Mouse (Mus musculus) myocyte (in vitro differentiated cells): ENCODE results near the gene Rad51b. TPM values are rescaled to one million over a fixed set of nuclear protein-coding genes. Genes with fewer than 3 reads are reported as not detected.
A peak's percentile ranks its signal among the peaks of the same experiment; 100 is the strongest.

Source experiments
- H3K27me3 ChIP-seq: one replicate; pipeline ENCODE4 v1.6.1; 2011; ENCODE audit not compliant: control insufficient read depth, insufficient read depth, insufficient read length
- H3K36me3 ChIP-seq: one replicate; pipeline ENCODE4 v1.6.1; 2011; ENCODE audit not compliant: control insufficient read depth, insufficient read depth
- H3K4me2 ChIP-seq: one replicate; pipeline ENCODE4 v1.6.1; 2011; ENCODE audit warnings: low read depth, control low read depth
- H3K4me3 ChIP-seq: one replicate; pipeline ENCODE4 v1.5.1; 2011; ENCODE audit warnings: mild to moderate bottlenecking, control low read depth, moderate library complexity
- H3K79me2 ChIP-seq: one replicate; pipeline ENCODE4 v1.6.1; 2011; ENCODE audit not compliant: control insufficient read depth, insufficient read depth
- H3ac ChIP-seq: one replicate; pipeline ENCODE4 v1.6.1; 2011; ENCODE audit not compliant: control insufficient read depth, insufficient read length
- CEBPB ChIP-seq: IDR thresholded peaks from 2 replicates; pipeline ENCODE4 v1.6.1; 2011; ENCODE audit warnings: mild to moderate bottlenecking, moderate library complexity; ENCODE audit not compliant: poor library complexity, insufficient read depth, severe bottlenecking
- E2F4 ChIP-seq: IDR thresholded peaks from one replicate; pipeline ENCODE4 v1.6.1; 2011; ENCODE audit warnings: mild to moderate bottlenecking, control low read depth, moderate library complexity; ENCODE audit not compliant: insufficient read depth
- MAX ChIP-seq: IDR thresholded peaks from one replicate; pipeline ENCODE4 v1.6.1; 2011; ENCODE audit warnings: low read depth, mild to moderate bottlenecking, control low read depth
- MYOD1 ChIP-seq, 3 experiments: IDR thresholded peaks; one replicate each; pipeline ENCODE4 v1.6.1; 2011; ENCODE audit warnings: control low read depth in 2 of 3, low read depth in 2 of 3, mild to moderate bottlenecking in 2 of 3, moderate library complexity in 1 of 3; ENCODE audit not compliant: insufficient read length in 2 of 3, control insufficient read depth in 1 of 3
- MYOG ChIP-seq, 3 experiments: IDR thresholded peaks; one replicate each; pipeline ENCODE4 v1.6.1; 2011; ENCODE audit warnings: control low read depth in 2 of 3, low read depth in 2 of 3, mild to moderate bottlenecking in 2 of 3; ENCODE audit not compliant: insufficient read length in 2 of 3, control insufficient read depth in 1 of 3, insufficient read depth in 1 of 3
- POLR2A ChIP-seq: IDR thresholded peaks from one replicate; pipeline ENCODE4 v1.6.1; 2011; ENCODE audit warnings: low read depth, mild to moderate bottlenecking, control low read depth, moderate library complexity; ENCODE audit not compliant: insufficient read length
- POLR2AphosphoS2 ChIP-seq: IDR thresholded peaks from one replicate; pipeline ENCODE4 v1.6.1; 2011; ENCODE audit warnings: low read depth, control low read depth; ENCODE audit not compliant: insufficient read length
- REST ChIP-seq: IDR thresholded peaks from one replicate; pipeline ENCODE4 v1.6.1; 2011; ENCODE audit warnings: mild to moderate bottlenecking, control low read depth, moderate library complexity; ENCODE audit not compliant: insufficient read depth, insufficient read length
- SRF ChIP-seq: IDR thresholded peaks from one replicate; pipeline ENCODE4 v1.6.1; 2011; ENCODE audit warnings: low read depth; ENCODE audit not compliant: control insufficient read depth, insufficient read length
- TCF12 ChIP-seq: IDR thresholded peaks from one replicate; pipeline ENCODE4 v1.6.1; 2011; ENCODE audit warnings: mild to moderate bottlenecking, control low read depth; ENCODE audit not compliant: poor library complexity, insufficient read depth, severe bottlenecking
- TCF3 ChIP-seq: IDR thresholded peaks from one replicate; pipeline ENCODE4 v1.6.1; 2011; ENCODE audit warnings: low read depth, control low read depth; ENCODE audit not compliant: insufficient read length
- USF1 ChIP-seq: IDR thresholded peaks from one replicate; pipeline ENCODE4 v1.6.1; 2011; ENCODE audit warnings: low read depth, mild to moderate bottlenecking, control low read depth, moderate library complexity
- polyA plus RNA-seq: library from polyadenylated mRNA; unstranded; fragments of >200 nt; fragmentation: generic; extraction: Trizol; gene quantifications from one replicate; pipeline ENCODE4 v1.2.1, GENCODE M21; 2012; ENCODE audit warnings: missing spikeins

The Rad51b gene
- polyA plus RNA-seq, 1 experiment, result 1.8 TPM

DNA sequence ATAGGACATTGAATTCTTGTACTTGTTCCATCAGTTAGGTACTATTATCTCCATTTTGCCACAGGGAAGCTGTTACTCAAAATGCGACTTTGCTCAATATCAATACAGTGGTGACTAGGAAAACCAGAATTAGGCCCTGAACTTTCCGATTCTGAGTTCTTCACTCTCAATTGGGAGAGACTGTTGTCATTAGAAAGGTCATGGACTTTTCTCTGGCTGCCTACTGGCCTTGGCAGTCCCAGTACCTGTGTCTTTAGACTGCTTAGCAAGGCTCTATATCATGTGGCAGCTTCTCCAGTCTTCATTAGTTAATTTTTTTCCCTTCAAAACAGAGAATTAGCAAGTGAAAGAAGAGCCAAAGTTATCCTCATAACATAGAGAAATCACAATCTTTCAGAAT lies 288.3 kb downstream of the Rad51b start:
- no peaks in the 10 kb centered on the region for H3K36me3 ChIP-seq
- no peak overlapping the region for H3K4me3 ChIP-seq
- TF ChIP-seq POLR2A (no peak), USF1 (no peak), TCF12 (no peak), POLR2AphosphoS2 (no peak), MAX (no peak), E2F4 (no peak), REST (no peak), SRF (no peak), CEBPB (no peak), TCF3 (no peak), MYOG (IDR thresholded peaks at IDR 0.05; ENCODE audit: control insufficient read depth in 1 of 3, insufficient read depth in 1 of 3, insufficient read length in 2 of 3, low read depth in 2 of 3) (no peak), MYOD1 (IDR thresholded peaks at IDR 0.05; ENCODE audit: control insufficient read depth in 1 of 3, insufficient read length in 2 of 3, low read depth in 2 of 3) (no peak)
- no peak overlapping the region for H3ac ChIP-seq
- no peaks in the 10 kb centered on the region for H3K79me2 ChIP-seq
- no peak overlapping the region for H3K4me2 ChIP-seq
- no peaks in the 10 kb centered on the region for H3K27me3 ChIP-seq

DNA sequence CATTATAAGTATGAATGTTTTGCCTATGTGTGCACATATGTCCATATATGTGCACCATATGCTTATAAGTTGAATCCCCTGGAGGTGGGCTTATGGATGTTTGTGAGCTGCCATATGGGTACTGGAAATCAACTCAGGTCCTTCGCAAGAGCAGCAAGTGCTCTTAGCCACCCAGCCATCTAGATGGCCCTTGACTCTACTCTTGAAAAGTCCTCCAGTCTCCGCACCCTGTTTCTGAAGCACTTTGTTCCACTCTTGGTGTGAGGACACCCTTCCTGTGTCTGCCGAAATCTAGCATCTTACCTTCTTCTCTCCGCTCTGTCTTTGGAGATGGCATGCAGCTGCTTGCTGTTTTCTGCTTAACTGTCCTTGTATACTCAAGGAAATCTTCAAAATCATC lies 291.7 kb downstream of the Rad51b start:
- Histone ChIP-seq H3ac (no peak overlapping the region), H3K27me3 (no peaks in the 10 kb centered on the region), H3K4me2 (no peak overlapping the region), H3K4me3 (no peak overlapping the region), H3K79me2 (no peaks in the 10 kb centered on the region), H3K36me3 (no peaks in the 10 kb centered on the region)
- TF ChIP-seq TCF12 (no peak), E2F4 (no peak), USF1 (no peak), REST (no peak), MAX (no peak)

DNA sequence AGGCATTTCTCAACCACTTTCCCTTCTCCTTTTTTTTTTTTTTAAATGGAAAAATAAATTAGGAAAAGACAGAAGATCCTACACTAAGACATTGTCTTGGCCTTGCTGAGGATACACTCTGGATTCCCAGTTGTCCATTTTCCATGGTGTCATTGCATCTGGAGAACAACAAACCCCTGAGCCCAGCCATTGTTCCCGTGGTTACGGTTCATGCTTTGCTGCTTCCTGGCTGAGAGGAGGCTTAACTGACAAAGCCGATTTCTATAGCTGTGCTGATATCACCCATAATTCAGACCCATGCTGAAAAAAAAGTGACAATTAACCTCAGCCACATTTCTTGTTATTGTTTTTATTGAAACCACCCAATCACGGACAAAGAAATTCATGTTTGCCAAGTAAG lies 295.1 kb downstream of the Rad51b start:
- Histone ChIP-seq H3K79me2 (no peaks in the 10 kb centered on the region), H3K36me3 (no peaks in the 10 kb centered on the region), H3ac (no peak overlapping the region), H3K27me3 (no peaks in the 10 kb centered on the region), H3K4me3 (no peak overlapping the region), H3K4me2 (no peak overlapping the region)
- no peak for TF ChIP-seq TCF12
- no peak for TF ChIP-seq REST
- no peak for TF ChIP-seq E2F4
- no peak for TF ChIP-seq POLR2A
- no peak for TF ChIP-seq CEBPB
- TF ChIP-seq MAX, result no peak

DNA sequence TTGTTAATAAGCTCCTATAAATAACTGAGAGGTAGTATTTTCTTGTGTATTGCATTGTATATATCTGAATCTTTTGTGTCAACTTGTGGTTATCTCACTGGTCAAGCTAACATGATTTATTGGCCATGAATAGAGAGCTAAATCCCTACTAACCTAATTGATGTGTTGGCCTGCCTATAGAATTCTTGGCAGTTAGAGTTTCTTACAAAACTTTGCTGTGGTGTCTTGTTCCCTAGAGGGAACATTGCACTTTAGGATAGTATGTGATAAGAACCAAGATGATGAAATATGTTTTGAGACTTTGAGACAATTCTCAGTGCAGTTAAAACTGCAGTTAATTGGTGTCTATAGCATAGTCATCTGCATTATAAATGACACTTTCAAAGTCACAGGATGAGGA lies 299.8 kb downstream of the Rad51b start:
- Histone ChIP-seq H3ac (no peak overlapping the region), H3K4me3 (no peak overlapping the region), H3K27me3 (no peaks in the 10 kb centered on the region), H3K79me2 (no peaks in the 10 kb centered on the region), H3K36me3 (no peaks in the 10 kb centered on the region), H3K4me2 (peak overlapping the region; percentile 62)
- TF ChIP-seq CEBPB (peak; percentile 54; the same call in 1 of the 2 replicates), E2F4 (no peak)

DNA sequence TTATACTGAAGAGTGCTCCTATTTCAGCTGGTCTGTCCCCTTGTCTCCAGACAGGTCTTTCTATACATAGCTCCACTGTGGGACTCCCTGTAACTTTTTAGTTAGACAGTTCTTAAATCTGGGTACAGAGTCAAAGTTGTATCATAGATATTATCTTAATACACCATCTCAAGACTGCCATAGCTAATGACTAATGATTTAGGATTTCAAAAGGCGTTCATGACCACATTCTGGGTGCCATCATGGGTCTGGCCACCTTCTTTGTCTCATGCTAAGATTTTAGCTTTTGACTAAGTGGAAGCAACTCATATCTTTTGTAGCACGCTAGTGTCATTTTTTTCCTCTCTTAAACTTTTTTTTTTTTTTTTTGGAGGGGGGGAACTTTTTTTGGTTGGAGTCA lies 300.3 kb downstream of the Rad51b start:
- Histone ChIP-seq H3K79me2 (no peaks in the 10 kb centered on the region), H3K4me2 (peak overlapping the region; percentile 62), H3K36me3 (no peaks in the 10 kb centered on the region), H3ac (no peak overlapping the region), H3K4me3 (no peak overlapping the region), H3K27me3 (no peaks in the 10 kb centered on the region)
- no peak for TF ChIP-seq POLR2AphosphoS2
- TF ChIP-seq TCF3, result no peak
- TF ChIP-seq POLR2A, result no peak
- TF ChIP-seq REST, result no peak
- TF ChIP-seq CEBPB, result no peak
- no peak for TF ChIP-seq TCF12
- no peak for TF ChIP-seq USF1
- TF ChIP-seq MAX, result no peak
- TF ChIP-seq MYOD1 (IDR thresholded peaks at IDR 0.05; ENCODE audit: control insufficient read depth in 1 of 3, insufficient read length in 2 of 3, low read depth in 2 of 3), result no peak
- no peak for TF ChIP-seq SRF
- TF ChIP-seq E2F4, result no peak
- no peak for TF ChIP-seq MYOG (IDR thresholded peaks at IDR 0.05; ENCODE audit: control insufficient read depth in 1 of 3, insufficient read depth in 1 of 3, insufficient read length in 2 of 3, low read depth in 2 of 3)

DNA sequence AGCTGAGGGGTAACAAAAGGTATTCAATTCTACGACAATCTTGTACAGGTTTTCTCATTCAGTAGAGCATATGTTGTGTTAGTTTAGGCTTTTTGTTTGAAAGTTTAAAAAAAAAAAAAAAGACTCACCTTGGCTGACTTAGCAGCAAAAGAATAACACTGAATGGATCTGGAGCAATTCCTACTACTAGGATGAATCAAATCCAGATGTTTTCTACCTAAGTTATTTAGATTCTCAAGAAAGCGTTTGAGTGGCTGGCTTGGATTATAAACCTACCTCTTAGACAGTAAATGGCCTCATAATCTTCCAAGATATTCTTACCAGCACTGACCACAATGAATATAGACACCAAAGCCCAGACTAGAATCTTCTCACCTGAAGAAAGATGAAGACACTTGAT lies 300.7 kb downstream of the Rad51b start:
- Histone ChIP-seq H3K4me3 (no peak overlapping the region), H3K36me3 (no peaks in the 10 kb centered on the region), H3K27me3 (no peaks in the 10 kb centered on the region), H3ac (no peak overlapping the region), H3K79me2 (no peaks in the 10 kb centered on the region), H3K4me2 (peak overlapping the region; percentile 62)
- TF ChIP-seq MYOG (IDR thresholded peaks at IDR 0.05; ENCODE audit: control insufficient read depth in 1 of 3, insufficient read depth in 1 of 3, insufficient read length in 2 of 3, low read depth in 2 of 3), result no peak
- no peak for TF ChIP-seq REST
- TF ChIP-seq MAX, result no peak
- TF ChIP-seq POLR2A, result no peak
